9 mouse cellular contexts compared by ENCODE assay signal in genomic region chr3:89857353-89857752, GRCm38 (mm10). TPM values are rescaled to one million over a fixed set of nuclear protein-coding genes. Genes with fewer than 3 reads are reported as not detected.
DNase-seq lines count a peak whose midpoint lies in the region; ATAC-seq and TF ChIP-seq lines count a peak whose summit lies in the region.
"Had no signal": no experiment of that assay in that cellular context is flagged by ENCODE, and none has a peak within 500 bp of the region (broad histone marks: within the 10 kb centered on the region; RNA-seq: fewer than 3 reads in every experiment).

No protein-coding gene starts in this region.

- no peaks in the 10 kb centered on the region for H3K27me3 ChIP-seq in kidney, postnatal 0 days (ENCODE audit: insufficient read depth, low read length)
- no peaks in the 10 kb centered on the region for H3K27me3 ChIP-seq in kidney, embryonic 14.5 days (ENCODE audit: control insufficient read depth, insufficient read depth, low read length)
- H3K27me3 ChIP-seq in ES-Bruce4 (ENCODE audit: control insufficient read depth, insufficient read depth, low read length, poor library complexity, severe bottlenecking): no peaks in the 10 kb centered on the region
- no peaks in the 10 kb centered on the region for H3K27me3 ChIP-seq in liver, embryonic 14.5 days (ENCODE audit: control insufficient read depth, insufficient read depth, low read length)

- no peak for DNase-seq in kidney, postnatal 0 days (ENCODE audit: low spot score)
- DNase-seq in 416B (ENCODE audit: low read depth): peak; percentile 59
- no peak for DNase-seq in liver, embryonic 14.5 days (ENCODE audit: low read depth in 3 of 3, low spot score in 3 of 3)
- no peak for DNase-seq in c-Kit-positive CD71-positive TER-119-positive erythroid progenitor cells, embryonic 14.5 days (ENCODE audit: low spot score)
- no peak for DNase-seq in frontal cortex, postnatal 10 days (ENCODE audit: low spot score in 2 of 2)

- no peaks in the 10 kb centered on the region for H3K4me1 ChIP-seq in kidney, postnatal 0 days (replicated peaks; ENCODE audit: insufficient read depth, low read length)
- H3K4me1 ChIP-seq in kidney, embryonic 14.5 days (ENCODE audit: control insufficient read depth, insufficient read depth, low read length): no peaks in the 10 kb centered on the region
- H3K4me1 ChIP-seq in ES-Bruce4 (ENCODE audit: control insufficient read depth, insufficient read depth, low read length): no peaks in the 10 kb centered on the region
- 0 out of 4 replicates have a peak, but pooled peaks cover 0 to 3% of the 10 kb centered on the region in 2 experiments for H3K4me1 ChIP-seq in liver, embryonic 14.5 days (replicated peaks; ENCODE audit: control insufficient read depth in 2 of 2, insufficient read depth in 2 of 2, low read length in 1 of 2)

- no peak overlapping the region for H3K4me3 ChIP-seq in kidney, postnatal 0 days (replicated peaks; ENCODE audit: low read depth, low read length)
- H3K4me3 ChIP-seq in kidney, embryonic 14.5 days (ENCODE audit: low read length): no peak overlapping the region
- H3K4me3 ChIP-seq in ES-Bruce4 (ENCODE audit: low read depth, low read length): no peak overlapping the region
- H3K4me3 ChIP-seq in liver, embryonic 14.5 days (ENCODE audit: insufficient read depth in 1 of 2, low read depth in 2 of 2, low read length in 2 of 2): no peak overlapping the region
- H3K4me3 ChIP-seq: hindbrain, embryonic 10.5 days; megakaryocyte, embryonic 14.5 days had no signal

- H3K4me2 ChIP-seq in kidney, postnatal 0 days (ENCODE audit: low read length): no peak overlapping the region
- no peak overlapping the region for H3K4me2 ChIP-seq in kidney, embryonic 14.5 days (replicated peaks; ENCODE audit: low read depth, low read length)
- H3K4me2 ChIP-seq in liver, embryonic 14.5 days (ENCODE audit: low read depth): no peak overlapping the region

- no peaks in the 10 kb centered on the region for H3K36me3 ChIP-seq in kidney, postnatal 0 days (ENCODE audit: insufficient read depth, low read length)
- H3K36me3 ChIP-seq in kidney, embryonic 14.5 days (ENCODE audit: control insufficient read depth, insufficient read depth, low read length): no peaks in the 10 kb centered on the region
- H3K36me3 ChIP-seq in ES-Bruce4 (ENCODE audit: control insufficient read depth, insufficient read depth, low read length, poor library complexity, severe bottlenecking): no peaks in the 10 kb centered on the region
- H3K36me3 ChIP-seq in liver, embryonic 14.5 days (replicated peaks; ENCODE audit: control insufficient read depth, insufficient read depth, low read depth): no peaks in the 10 kb centered on the region
- H3K36me3 ChIP-seq: hindbrain, embryonic 10.5 days had no signal

- no peaks in the 10 kb centered on the region for H3K9me3 ChIP-seq in kidney, postnatal 0 days (replicated peaks; ENCODE audit: low read length)
- H3K9me3 ChIP-seq in kidney, embryonic 14.5 days (ENCODE audit: control insufficient read depth, low read length): no peaks in the 10 kb centered on the region
- no peaks in the 10 kb centered on the region for H3K9me3 ChIP-seq in ES-Bruce4 (replicated peaks; ENCODE audit: control insufficient read depth, insufficient read depth, low read length, poor library complexity, severe bottlenecking)
- H3K9me3 ChIP-seq in liver, embryonic 14.5 days (ENCODE audit: control insufficient read depth, low read length): peaks cover 2% of the 10 kb centered on the region; the same call in 1 of the 2 replicates

- TF ChIP-seq CTCF in kidney, postnatal 0 days (IDR thresholded peaks at IDR 0.05; ENCODE audit: low read depth): peak; percentile 63
- TF ChIP-seq CTCF in ES-Bruce4 (IDR thresholded peaks at IDR 0.05; ENCODE audit: low read depth, low read length): peak; percentile 63
- peak; percentile 73 for TF ChIP-seq CTCF in liver, embryonic 14.5 days (IDR thresholded peaks at IDR 0.05; ENCODE audit: low read depth)

- 96% methylated on average over 3 of the region's 3 CpGs for WGBS in kidney, postnatal 0 days
- 87% methylated on average over 3 of the region's 3 CpGs for WGBS in kidney, embryonic 14.5 days
- 83% methylated on average over 3 of the region's 3 CpGs for WGBS in liver, embryonic 14.5 days (ENCODE audit: insufficient replicate concordance)

- no peak for TF ChIP-seq EP300 in ES-Bruce4 (IDR thresholded peaks at IDR 0.05; ENCODE audit: insufficient read depth, low read depth, low read length)
- TF ChIP-seq EP300 in liver, embryonic 14.5 days (IDR thresholded peaks at IDR 0.05; ENCODE audit: low read depth): no peak

- no peak for TF ChIP-seq POLR2A in ES-Bruce4 (IDR thresholded peaks at IDR 0.05; ENCODE audit: insufficient read depth, low read length)

- H3K27ac ChIP-seq in kidney, postnatal 0 days: no peak overlapping the region
- no peak overlapping the region for H3K27ac ChIP-seq in kidney, embryonic 14.5 days (ENCODE audit: low read depth, low read length)
- no peak overlapping the region for H3K27ac ChIP-seq in ES-Bruce4 (ENCODE audit: insufficient read depth, low read length)
- no peak overlapping the region for H3K27ac ChIP-seq in liver, embryonic 14.5 days
- H3K27ac ChIP-seq: hindbrain, embryonic 10.5 days had no signal

- H3K9ac ChIP-seq in kidney, postnatal 0 days (ENCODE audit: low read depth, low read length): no peak overlapping the region
- no peak overlapping the region for H3K9ac ChIP-seq in kidney, embryonic 14.5 days (ENCODE audit: low read depth, low read length)
- H3K9ac ChIP-seq in ES-Bruce4 (ENCODE audit: low read depth, poor library complexity, severe bottlenecking): no peak overlapping the region
- no peak overlapping the region for H3K9ac ChIP-seq in liver, embryonic 14.5 days (replicated peaks)

- no peak for ATAC-seq in kidney, postnatal 0 days (replicated peaks; ENCODE audit: low FRiP score, low read depth)
- ATAC-seq in kidney, embryonic 14.5 days (ENCODE audit: low FRiP score, low TSS enrichment): no peak
- no peak for ATAC-seq in liver, embryonic 14.5 days (ENCODE audit: insufficient read depth)

RNA-seq across cellular contexts. Expression of gene She, which starts 26.2 kb away (rescaled TPM):
- polyA plus RNA-seq in kidney, postnatal 0 days (2015; fragmentation: Nextera tagmentation; extraction: Ambion mirVana): 5.4 and 5.9 TPM in 2 replicates
- polyA plus RNA-seq in kidney, embryonic 14.5 days (2014; fragmentation: Nextera tagmentation; extraction: Ambion mirVana): 5.4 and 8.2 TPM in 2 replicates
- polyA plus RNA-seq in ES-Bruce4 (2011; ENCODE audit: insufficient read depth, insufficient read length, low read depth, missing spikeins): 4.2 and 4.4 TPM in 2 replicates
- 0.50 and 0.55 TPM in 2 replicates for polyA plus RNA-seq in liver, embryonic 14.5 days (2012; rRNA removed)
- 0.81 and 0.86 TPM in 2 replicates for polyA plus RNA-seq in liver, embryonic 14.5 days (2014; fragmentation: Nextera tagmentation; extraction: Ambion mirVana)

RNA-seq across cellular contexts. Expression of gene Il6ra, which starts 55.6 kb away (rescaled TPM):
- 1.7 and 2.0 TPM in 2 replicates for polyA plus RNA-seq in kidney, postnatal 0 days (2015; fragmentation: Nextera tagmentation; extraction: Ambion mirVana)
- polyA plus RNA-seq in kidney, embryonic 14.5 days (2014; fragmentation: Nextera tagmentation; extraction: Ambion mirVana): 0.55 and 1.1 TPM in 2 replicates
- polyA plus RNA-seq in ES-Bruce4 (2011; ENCODE audit: insufficient read depth, insufficient read length, low read depth, missing spikeins): 0.84 and 0.97 TPM in 2 replicates
- 0.92 and 1.2 TPM in 2 replicates for polyA plus RNA-seq in liver, embryonic 14.5 days (2012; rRNA removed)
- 1.3 and 1.9 TPM in 2 replicates for polyA plus RNA-seq in liver, embryonic 14.5 days (2014; fragmentation: Nextera tagmentation; extraction: Ambion mirVana)
